Mouse (Mus musculus) heart, postnatal 4 days (tissue): Measurements from ENCODE around the gene Epha7. TPM values are rescaled to one million over a fixed set of nuclear protein-coding genes. Genes with fewer than 3 reads are reported as not detected.

ENCODE experiments used
- DNase-seq: peaks from one replicate; pipeline ENCODE4 v3.0.0; 2021
- total RNA-seq, 2 experiments: library from RNA; stranded (reverse); gene quantifications; 2 replicates each; pipeline ENCODE4 v1.2.3; 2021

The Epha7 gene
- 10 to 100 TPM; 14.1 to 15.7 TPM for total RNA-seq

DNA sequence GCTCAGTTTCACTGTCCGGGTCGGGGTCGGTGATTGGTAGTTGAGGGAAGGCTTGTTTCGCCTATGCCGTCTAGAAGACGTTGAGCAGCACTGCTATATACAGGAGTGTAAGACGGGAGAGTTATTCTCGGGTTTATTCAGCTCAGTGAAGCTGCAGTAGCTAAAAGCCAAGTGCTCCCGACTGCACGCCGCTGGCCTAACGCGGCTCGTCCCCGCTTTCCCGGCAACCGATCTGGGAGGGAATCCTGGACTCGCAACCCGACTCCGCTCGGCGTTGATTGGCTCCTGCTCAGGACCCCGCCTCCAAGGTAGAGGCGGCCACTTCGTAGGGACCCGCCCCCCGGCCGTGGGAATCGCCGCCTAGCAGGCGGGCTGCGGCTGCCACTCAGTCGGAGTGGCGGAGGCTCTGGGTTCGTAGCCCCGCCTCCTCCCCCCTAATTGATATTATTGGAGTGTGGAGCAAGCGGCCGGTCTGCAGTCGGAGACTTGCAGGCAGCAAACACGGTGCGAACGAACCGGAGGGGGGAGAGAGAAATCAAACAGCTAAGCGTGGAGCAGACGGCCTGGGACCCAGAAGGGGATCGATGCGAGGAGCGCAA, at the start of gene Epha7:
Gene Epha7, plus strand, starts transcription at position 441 of the 599 bp plus-strand sequence.
- DNase-seq, result peak; percentile 98

- no peak for DNase-seq
Observed at GRCm38 (mm10) chr4:28783961-28784360, 29.0 kb upstream of the Epha7 start.

DNA sequence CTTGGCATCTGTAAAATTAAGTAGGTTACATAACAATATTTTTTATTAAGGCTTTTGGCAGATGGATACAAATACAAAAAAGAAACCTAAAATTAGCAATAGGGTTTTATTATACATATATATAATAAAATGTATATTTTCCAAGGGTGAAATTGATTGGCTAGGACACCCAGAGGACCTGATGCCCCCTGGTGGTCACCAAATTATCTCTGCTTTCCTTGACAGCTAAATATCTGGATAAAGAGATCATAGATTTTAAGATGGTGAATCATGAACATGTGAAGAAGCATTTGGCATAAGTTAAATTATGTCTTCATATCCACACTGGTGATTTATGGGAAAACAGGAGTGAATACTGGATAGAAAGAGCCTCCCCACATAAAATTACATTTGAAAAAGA, 4.1 kb upstream of the Epha7 start:
- peak; percentile 25 for DNase-seq

DNA sequence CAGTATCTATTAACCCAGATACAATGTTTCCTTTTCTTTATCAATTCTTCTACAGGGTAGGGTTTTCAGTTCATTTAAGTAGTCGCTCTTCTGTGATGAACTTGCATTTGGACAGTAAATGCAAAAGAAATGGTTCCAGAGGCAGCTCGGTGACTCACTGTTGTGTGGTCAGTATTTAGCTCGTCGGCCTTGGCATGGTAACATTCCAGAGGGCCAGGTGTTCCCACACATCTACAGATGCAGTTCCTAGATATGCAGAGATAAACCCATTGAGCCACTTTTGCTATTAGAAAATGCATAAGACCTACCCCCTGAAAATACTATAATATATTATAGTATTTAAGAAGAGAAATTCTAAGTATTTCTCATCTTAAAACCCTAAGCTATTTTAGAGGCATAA, 3.2 kb upstream of the Epha7 start:
- no peak for DNase-seq

GRCm38 (mm10) chr4:28813551-28814475, 882 bp downstream of the Epha7 start:
- DNase-seq, result peak; percentile 61

DNA sequence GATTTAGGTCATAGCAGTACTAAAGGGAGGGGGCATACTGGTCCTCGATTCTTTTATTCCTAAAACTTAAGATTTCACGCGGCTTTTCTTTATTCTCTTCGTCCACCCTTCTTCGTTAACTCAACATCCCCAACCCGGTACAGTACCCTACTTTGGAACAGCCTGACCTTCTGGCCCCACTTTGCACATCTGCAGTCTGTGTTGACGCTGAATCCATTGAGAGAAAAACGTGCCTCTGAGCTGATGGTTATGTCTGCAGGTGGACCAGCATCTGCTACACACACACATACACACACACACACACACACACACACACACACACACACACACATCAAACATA, 1.5 kb downstream of the Epha7 start:
- no peak for DNase-seq

GRCm38 (mm10) chr4:28814816-28815620, 2.1 kb downstream of the Epha7 start:
- DNase-seq, result peak; percentile 73

GRCm38 (mm10) chr4:28815621-28815920, 2.6 kb downstream of the Epha7 start:
- no peak for DNase-seq

DNA sequence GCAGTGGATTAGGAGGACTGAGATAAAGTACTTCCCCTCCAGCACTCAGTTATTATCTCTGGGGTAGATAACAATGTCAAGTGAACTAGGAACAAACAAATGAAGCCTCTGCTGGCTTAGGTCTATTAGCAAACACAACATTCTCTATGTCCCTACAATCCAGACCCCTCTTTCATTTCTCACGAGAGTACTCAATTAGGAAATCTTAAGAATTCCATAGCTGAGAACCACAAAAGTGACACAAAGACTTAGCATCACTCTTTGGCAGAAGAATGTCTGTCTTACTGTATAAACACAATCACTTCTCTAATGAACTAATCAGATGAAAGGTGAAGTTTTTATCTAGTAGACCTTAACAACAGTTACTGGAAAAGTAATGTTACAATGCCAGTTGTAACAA, 10.7 kb downstream of the Epha7 start:
- DNase-seq, result no peak

DNA sequence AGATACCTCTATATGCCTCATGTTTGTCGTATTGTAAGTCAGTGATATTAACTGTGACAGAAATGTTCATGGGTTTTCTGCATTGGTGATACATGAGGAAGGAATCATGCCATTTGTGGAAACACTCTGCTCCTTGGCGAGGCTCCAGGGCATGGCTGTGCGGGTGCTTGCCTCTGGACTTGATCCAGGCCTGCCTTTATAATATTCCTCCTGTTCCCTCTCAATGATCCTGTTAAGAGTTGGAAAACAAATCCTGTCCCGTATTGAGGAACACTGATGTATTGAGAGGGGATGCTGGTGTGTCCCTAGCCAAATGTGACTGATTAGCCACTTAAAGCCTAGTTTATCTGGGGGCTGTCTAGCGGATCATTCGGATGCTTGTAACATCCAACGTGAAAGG, 11.7 kb downstream of the Epha7 start:
- DNase-seq, result peak; percentile 76

DNA sequence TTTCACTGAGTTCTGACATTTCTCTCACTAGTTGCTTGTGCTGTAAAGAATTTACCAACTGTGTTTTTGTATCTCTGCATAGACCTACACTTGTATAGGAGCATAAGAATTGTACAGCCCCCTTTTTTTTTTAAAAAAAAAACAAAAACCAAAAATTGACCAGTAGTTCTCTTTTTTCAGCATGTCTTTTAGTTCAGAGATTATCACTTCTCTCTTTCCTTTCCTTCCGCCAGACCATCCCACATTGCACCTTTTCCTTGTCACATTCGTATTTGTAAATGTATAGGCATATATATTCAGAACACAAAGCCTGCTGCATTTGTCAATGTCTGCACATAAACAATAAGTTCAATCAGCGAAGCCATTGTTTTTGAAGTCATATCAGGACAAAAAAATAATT, 24.7 kb downstream of the Epha7 start:
- DNase-seq, result no peak

- DNase-seq, result no peak
Observed at GRCm38 (mm10) chr4:28846311-28846710, 33.4 kb downstream of the Epha7 start.

DNA sequence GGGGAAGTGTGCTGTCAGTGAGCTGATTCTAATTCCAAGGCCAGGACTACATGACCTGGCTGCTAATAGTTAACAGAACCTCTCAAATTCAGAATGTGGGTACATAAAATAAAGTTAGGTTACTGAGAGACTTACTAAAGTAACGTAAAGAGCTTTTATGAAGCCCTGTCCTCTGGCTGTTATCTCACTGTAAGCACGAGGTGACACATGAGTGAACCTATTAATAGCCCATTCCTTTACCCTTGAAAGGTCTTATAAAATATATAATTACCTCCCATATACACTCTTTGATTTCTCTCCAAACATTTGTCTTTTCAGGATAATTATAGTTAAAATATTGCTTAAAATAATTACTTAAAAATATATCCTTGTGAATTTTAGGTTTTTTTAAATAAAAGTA, 37.5 kb downstream of the Epha7 start:
- DNase-seq, result no peak

DNA sequence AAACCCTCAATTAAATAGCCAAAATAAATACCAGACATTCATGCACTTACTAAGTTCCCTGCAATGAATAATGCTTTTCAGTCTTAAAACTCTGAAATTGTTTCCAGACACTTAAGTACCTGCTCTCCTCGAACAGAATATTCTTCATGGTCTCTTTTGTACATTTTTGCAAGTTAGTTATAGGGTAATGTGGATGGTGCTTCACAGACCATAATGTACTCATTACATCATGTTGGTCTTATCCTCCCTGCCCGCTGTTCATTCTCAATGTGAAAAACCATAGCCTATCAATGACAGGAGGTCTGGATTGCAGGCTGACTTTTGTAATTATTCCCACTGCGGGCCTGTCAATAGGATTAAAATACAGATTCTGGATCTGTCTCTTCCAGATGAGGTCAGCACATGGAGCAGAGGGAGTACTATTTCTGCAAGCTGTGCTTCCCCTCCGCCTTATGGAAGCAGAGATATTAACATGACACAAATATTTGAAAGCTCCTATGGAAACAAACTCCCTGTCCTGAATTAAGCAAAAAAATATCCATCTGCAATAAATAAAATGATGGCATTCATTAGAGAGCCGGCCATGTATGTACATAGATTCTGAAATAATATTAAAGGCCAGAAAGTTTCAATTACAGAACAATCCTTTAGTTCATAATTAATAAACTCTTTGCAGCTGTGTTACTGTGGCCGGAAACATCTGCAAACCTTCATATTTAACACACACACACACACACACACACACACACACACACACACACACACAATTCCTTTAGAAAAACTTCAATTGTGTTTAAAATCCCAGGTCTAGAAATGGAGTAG, 50.1 kb downstream of the Epha7 start:
- DNase-seq, result no peak

DNA sequence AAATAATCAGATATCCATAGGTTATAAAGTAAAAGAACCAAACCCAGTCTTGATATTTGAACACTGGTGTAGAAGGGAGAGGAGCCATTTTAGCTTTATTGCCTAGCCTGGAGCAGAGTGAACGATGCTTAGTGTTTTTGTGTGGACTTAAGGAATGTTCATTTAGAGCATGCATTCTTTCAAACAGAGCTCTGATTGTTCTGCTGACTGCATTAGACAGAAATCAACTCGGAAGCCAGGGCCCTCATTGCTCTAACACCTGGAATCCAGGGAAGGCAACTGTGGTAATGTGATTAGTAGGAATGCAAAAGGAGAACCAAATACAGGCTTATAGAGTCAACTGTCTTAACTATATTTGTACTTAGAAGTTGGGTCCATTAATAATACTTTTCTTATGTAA, 53.5 kb downstream of the Epha7 start:
- DNase-seq, result no peak

DNA sequence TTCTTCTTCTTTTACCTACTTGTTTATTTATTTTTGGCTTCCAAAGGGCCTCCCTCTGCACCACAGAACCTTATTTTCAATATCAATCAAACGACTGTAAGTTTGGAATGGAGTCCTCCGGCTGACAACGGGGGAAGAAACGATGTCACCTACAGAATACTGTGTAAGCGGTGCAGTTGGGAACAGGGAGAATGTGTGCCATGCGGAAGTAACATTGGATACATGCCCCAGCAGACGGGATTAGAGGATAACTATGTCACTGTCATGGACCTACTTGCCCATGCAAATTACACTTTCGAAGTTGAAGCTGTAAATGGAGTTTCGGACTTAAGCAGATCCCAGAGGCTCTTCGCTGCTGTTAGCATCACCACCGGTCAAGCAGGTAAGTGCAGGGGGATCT, 58.7 kb downstream of the Epha7 start:
- no peak for DNase-seq

- DNase-seq, result no peak
Observed at GRCm38 (mm10) chr4:28881271-28882044, 68.5 kb downstream of the Epha7 start.

DNA sequence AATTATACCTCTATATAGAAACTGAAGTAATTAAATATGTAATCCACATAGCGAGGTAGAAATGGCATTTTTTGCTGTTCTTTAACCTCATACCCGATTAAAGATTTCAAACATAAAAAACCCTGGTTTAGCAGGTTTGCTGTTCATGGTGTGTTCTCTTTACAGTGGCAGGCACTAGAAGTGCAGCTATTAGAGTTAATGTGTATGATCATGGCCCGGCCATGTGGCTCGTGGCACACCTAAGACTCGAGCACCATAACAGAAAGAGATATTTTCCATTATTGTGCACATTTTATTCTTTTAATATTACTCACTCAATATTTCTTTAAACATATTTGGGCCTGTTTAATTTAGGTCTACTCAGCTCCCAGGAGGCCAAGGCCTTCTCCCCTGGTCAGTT, 76.7 kb downstream of the Epha7 start:
- DNase-seq, result no peak

- DNase-seq, result no peak
Observed at GRCm38 (mm10) chr4:28890102-28890501, 77.2 kb downstream of the Epha7 start.

- no peak for DNase-seq
Observed at GRCm38 (mm10) chr4:28895480-28895879, 82.5 kb downstream of the Epha7 start.

GRCm38 (mm10) chr4:28899373-28899772, 86.4 kb downstream of the Epha7 start:
- DNase-seq, result no peak

DNA sequence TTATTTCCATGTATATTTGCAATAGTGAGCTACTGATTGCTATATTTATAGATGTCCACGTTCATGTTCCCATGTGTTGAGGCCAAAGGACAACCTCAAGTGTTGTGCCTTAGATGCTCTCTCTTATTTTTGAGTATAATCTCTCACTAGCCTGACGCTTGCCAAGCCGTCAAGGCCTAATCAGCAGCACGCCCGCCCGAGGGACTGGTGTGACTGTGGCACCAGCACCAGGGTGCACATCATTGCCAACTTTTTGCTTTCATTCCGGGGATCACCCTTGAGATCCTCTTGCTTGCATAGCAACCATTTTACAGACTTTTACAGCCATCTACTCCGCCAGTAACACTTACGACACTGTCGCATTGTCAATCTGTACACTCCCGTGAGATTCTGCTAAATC, 86.9 kb downstream of the Epha7 start:
- DNase-seq, result peak; percentile 35
